In the genomic region with DNA sequence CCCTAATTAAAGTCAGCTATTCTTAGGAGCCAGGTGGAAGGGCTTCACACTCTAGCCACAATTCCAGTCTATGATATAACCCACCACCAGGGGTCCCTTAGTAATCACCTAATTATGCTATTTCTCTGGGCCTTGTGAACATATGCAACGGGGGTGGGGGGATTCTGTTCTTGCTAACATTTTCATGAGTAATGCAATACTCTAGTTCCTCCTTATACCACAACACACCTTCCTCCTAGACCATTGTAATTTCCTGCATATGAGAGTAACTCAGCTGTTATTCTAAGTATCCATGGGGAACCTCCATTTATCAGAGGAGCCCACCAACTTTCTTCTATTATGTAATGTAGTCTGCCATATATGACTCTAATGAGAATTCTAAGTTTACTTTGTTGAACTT, we compare ENCODE assay signal across 16 mouse cellular contexts.
"Had no signal": no experiment of that assay in that cellular context is flagged by ENCODE, and none has a peak within 500 bp of the region (broad histone marks: within the 10 kb centered on the region; RNA-seq: fewer than 3 reads in every experiment).

No protein-coding gene starts in this region.

- H3K27ac ChIP-seq: liver, embryonic 13.5 days; midbrain, embryonic 10.5 days; midbrain, embryonic 13.5 days; stomach, postnatal 0 days had no signal

- DNase-seq: kidney, adult 18-20 months; kidney, adult 9 months; kidney, postnatal 14 days; kidney, postnatal 4 days; layer of hippocampus, adult 9-11 months; liver, embryonic 13.5 days; lung, adult 2 months; lung, postnatal 14 days; lung, postnatal 4 days; right cerebral cortex, postnatal 14 days; right cerebral cortex, postnatal 4 days had no signal

- H3K4me1 ChIP-seq: liver, embryonic 13.5 days; megakaryocyte, embryonic 14.5 days; midbrain, embryonic 10.5 days; midbrain, embryonic 13.5 days had no signal

- H3K27me3 ChIP-seq: liver, embryonic 13.5 days; megakaryocyte, embryonic 14.5 days; midbrain, embryonic 13.5 days had no signal

- H3K4me3 ChIP-seq: liver, embryonic 13.5 days; megakaryocyte, embryonic 14.5 days; midbrain, embryonic 10.5 days; midbrain, embryonic 13.5 days; myocyte had no signal

- H3K36me3 ChIP-seq: liver, embryonic 13.5 days; midbrain, embryonic 10.5 days; midbrain, embryonic 13.5 days had no signal
